Mouse (Mus musculus): ENCODE results near the gene Rfxap. TPM values are rescaled to one million over a fixed set of nuclear protein-coding genes. Genes with fewer than 3 reads are reported as not detected.
A peak's percentile ranks its signal among the peaks of the same experiment; 100 is the strongest.

The Rfxap gene
- polyA plus RNA-seq, 1 experiment from 2014 or later: 35.6 TPM

DNA sequence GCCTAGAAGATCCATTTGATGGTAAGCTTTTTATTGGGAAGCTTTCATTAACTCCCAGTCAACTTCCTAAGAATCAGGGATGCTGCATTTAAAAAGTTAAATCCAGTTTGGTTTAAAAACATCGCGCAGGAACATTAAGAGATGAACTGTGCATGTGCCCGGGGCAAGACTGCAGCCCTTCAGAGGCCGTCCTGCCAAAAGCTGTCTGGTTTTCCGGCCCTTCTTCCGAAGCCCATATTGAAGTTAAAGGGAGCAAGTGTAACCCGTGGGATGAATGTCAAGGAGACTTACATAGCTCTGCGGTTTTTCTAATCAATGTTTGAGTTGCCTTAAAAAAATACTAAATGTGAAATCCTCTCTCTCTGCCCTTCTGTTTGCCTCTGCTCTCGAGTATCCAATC lies 48.4 kb downstream of the Rfxap start:
- no peak overlapping the region for H3K4me2 ChIP-seq
- no peak overlapping the region for H3K4me3 ChIP-seq (ENCODE audit: low read depth, low read length)
- TF ChIP-seq CTCF (IDR thresholded peaks at IDR 0.05; ENCODE audit: low read depth): no peak
- DNase-seq: no peak
- H3K9me3 ChIP-seq (ENCODE audit: low read depth, low read length): no peaks in the 10 kb centered on the region
- WGBS: 52% methylated on average over 9 of the region's 9 CpGs
- no peak overlapping the region for H3K27ac ChIP-seq (ENCODE audit: low read depth)
- H3K27me3 ChIP-seq (ENCODE audit: insufficient read depth, low read length): 0 out of 2 replicates have a peak, but pooled peaks cover 4% of the 10 kb centered on the region
- peaks cover 29% of the 10 kb centered on the region; the same call in 1 of the 2 replicates for H3K4me1 ChIP-seq (ENCODE audit: insufficient read depth)
- no peak overlapping the region for H3K9ac ChIP-seq
- H3K36me3 ChIP-seq (ENCODE audit: insufficient read depth): no peaks in the 10 kb centered on the region
- no peak for ATAC-seq (ENCODE audit: insufficient read depth)

GRCm38 (mm10) chr3:54757446-54757845 lies 50.1 kb downstream of the Rfxap start:
- no peaks in the 10 kb centered on the region for H3K36me3 ChIP-seq (ENCODE audit: insufficient read depth)
- 48% methylated on average over 8 of the region's 8 CpGs for WGBS
- DNase-seq (no peak), ATAC-seq (ENCODE audit: insufficient read depth) (no peak)
- no peak for TF ChIP-seq CTCF (IDR thresholded peaks at IDR 0.05; ENCODE audit: low read depth)
- H3K4me1 ChIP-seq (ENCODE audit: insufficient read depth): peaks cover 29% of the 10 kb centered on the region; the same call in 1 of the 2 replicates
- H3K4me3 ChIP-seq (ENCODE audit: low read depth, low read length): 0 out of 2 replicates have a peak overlapping the region, but pooled peaks have one; percentile 79
- peak overlapping the region; percentile 99 for H3K4me2 ChIP-seq
- no peaks in the 10 kb centered on the region for H3K9me3 ChIP-seq (ENCODE audit: low read depth, low read length)
- no peak overlapping the region for H3K9ac ChIP-seq
- H3K27ac ChIP-seq (ENCODE audit: low read depth): no peak overlapping the region
- 0 out of 2 replicates have a peak, but pooled peaks cover 4% of the 10 kb centered on the region for H3K27me3 ChIP-seq (ENCODE audit: insufficient read depth, low read length)

DNA sequence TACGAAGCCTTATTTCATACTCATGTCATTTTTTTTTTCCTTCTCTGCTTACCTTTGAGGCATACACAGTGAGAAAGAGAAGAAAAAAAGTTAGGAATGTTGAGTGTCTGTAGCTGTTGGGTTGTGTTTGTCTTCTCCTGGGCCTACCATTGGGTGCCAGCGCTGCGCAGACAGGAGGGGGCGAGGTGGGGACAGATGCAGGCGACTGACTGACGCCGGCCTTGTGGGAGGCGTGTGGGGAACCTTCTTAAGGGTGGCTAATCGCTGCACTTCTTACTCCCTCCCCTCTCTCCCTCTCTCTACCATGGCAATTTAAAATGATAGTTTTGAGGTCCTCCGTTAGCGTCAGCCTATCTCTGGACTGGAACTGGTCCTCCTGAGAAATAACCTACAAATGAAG lies 51.5 kb downstream of the Rfxap start:
- peak; percentile 67 for DNase-seq
- Histone ChIP-seq H3K36me3 (ENCODE audit: insufficient read depth) (0 out of 2 replicates have a peak, but pooled peaks cover 6% of the 10 kb centered on the region), H3K9ac (peak overlapping the region; percentile 74), H3K9me3 (ENCODE audit: low read depth, low read length) (no peaks in the 10 kb centered on the region), H3K27ac (ENCODE audit: low read depth) (peak overlapping the region; percentile 84), H3K27me3 (ENCODE audit: insufficient read depth, low read length) (0 out of 2 replicates have a peak, but pooled peaks cover 4% of the 10 kb centered on the region), H3K4me1 (ENCODE audit: insufficient read depth) (peaks cover 24% of the 10 kb centered on the region; the same call in 1 of the 2 replicates), H3K4me3 (ENCODE audit: low read depth, low read length) (peak overlapping the region; percentile 79), H3K4me2 (peak overlapping the region; percentile 99)
- peak; percentile 63 for ATAC-seq (ENCODE audit: insufficient read depth)
- 0 out of 2 replicates have a peak, but pooled peaks have one; percentile 15 for TF ChIP-seq CTCF (IDR thresholded peaks at IDR 0.05; ENCODE audit: low read depth)
- under 1% methylated on average over 11 of the region's 11 CpGs for WGBS

- DNase-seq (peak; percentile 90), ATAC-seq (ENCODE audit: insufficient read depth) (peak; percentile 85)
- peaks cover 12% of the 10 kb centered on the region for H3K36me3 ChIP-seq (ENCODE audit: insufficient read depth)
- H3K27ac ChIP-seq (ENCODE audit: low read depth): peak within 1 kb of the TSS; percentile 84
- peaks cover 17% of the 10 kb centered on the region; the same call in 1 of the 2 replicates for H3K4me1 ChIP-seq (ENCODE audit: insufficient read depth)
- no peak for TF ChIP-seq CTCF (IDR thresholded peaks at IDR 0.05; ENCODE audit: low read depth)
- 0 out of 2 replicates have a peak, but pooled peaks cover 4% of the 10 kb centered on the region for H3K27me3 ChIP-seq (ENCODE audit: insufficient read depth, low read length)
- peak within 1 kb of the TSS; percentile 79 for H3K4me3 ChIP-seq (ENCODE audit: low read depth, low read length)
- H3K4me2 ChIP-seq: peak within 1 kb of the TSS; percentile 99
- H3K9me3 ChIP-seq (ENCODE audit: low read depth, low read length): no peaks in the 10 kb centered on the region
- peak within 1 kb of the TSS; percentile 74 for H3K9ac ChIP-seq
- under 1% methylated on average over 60 of the region's 66 CpGs for WGBS
Observed at GRCm38 (mm10) chr3:54755145-54756041, 52.2 kb downstream of the Rfxap start, which contains the start of gene Smad9. Gene Smad9 (plus strand): TSS chr3:54755582.

- no peak for TF ChIP-seq CTCF (IDR thresholded peaks at IDR 0.05; ENCODE audit: low read depth)
- H3K4me1 ChIP-seq (ENCODE audit: insufficient read depth): peaks cover 16% of the 10 kb centered on the region; the same call in 1 of the 2 replicates
- H3K36me3 ChIP-seq (ENCODE audit: insufficient read depth): peaks cover 31% of the 10 kb centered on the region
- H3K9ac ChIP-seq: no peak overlapping the region
- H3K27ac ChIP-seq (ENCODE audit: low read depth): no peak overlapping the region
- 0 out of 2 replicates have a peak, but pooled peaks cover 4% of the 10 kb centered on the region for H3K27me3 ChIP-seq (ENCODE audit: insufficient read depth, low read length)
- ATAC-seq (ENCODE audit: insufficient read depth) (no peak), DNase-seq (no peak)
- H3K4me2 ChIP-seq: no peak overlapping the region
- WGBS: 55% methylated on average over 4 of the region's 4 CpGs
- H3K9me3 ChIP-seq (ENCODE audit: low read depth, low read length): no peaks in the 10 kb centered on the region
- no peak overlapping the region for H3K4me3 ChIP-seq (ENCODE audit: low read depth, low read length)
Observed at GRCm38 (mm10) chr3:54753411-54753810, 54.2 kb downstream of the Rfxap start.

Other genes starting within 250 kb of the Rfxap start
- 103 and 106 TPM in 2 replicates for gene Supt20, start 115.0 kb downstream of the Rfxap start, polyA plus RNA-seq (2014; fragmentation: Nextera tagmentation; extraction: Ambion mirVana)
- gene Gm21958, start 93.4 kb downstream of the Rfxap start, polyA plus RNA-seq (2014; fragmentation: Nextera tagmentation; extraction: Ambion mirVana): 1.7 TPM in 1 of 2 replicates, not detected in the other
- 149 and 154 TPM in 2 replicates for gene Exosc8, start 72.4 kb downstream of the Rfxap start, polyA plus RNA-seq (2014; fragmentation: Nextera tagmentation; extraction: Ambion mirVana)
- gene Alg5, start 72.3 kb downstream of the Rfxap start, polyA plus RNA-seq (2014; fragmentation: Nextera tagmentation; extraction: Ambion mirVana): 50.7 and 57.1 TPM in 2 replicates
- gene Smad9, start 52.2 kb downstream of the Rfxap start, polyA plus RNA-seq (2014; fragmentation: Nextera tagmentation; extraction: Ambion mirVana): 2.4 and 2.9 TPM in 2 replicates
- gene Sertm1, start 108.1 kb upstream of the Rfxap start, polyA plus RNA-seq (2014; fragmentation: Nextera tagmentation; extraction: Ambion mirVana): 0.09 TPM in 1 of 2 replicates, not detected in the other
- gene Ccna1, start 247.7 kb upstream of the Rfxap start, polyA plus RNA-seq (2014; fragmentation: Nextera tagmentation; extraction: Ambion mirVana): 1.4 and 1.5 TPM in 2 replicates

Data from lung, embryonic 14.5 days (tissue).